Mouse (Mus musculus) heart, postnatal 10 days (tissue): ENCODE results near the gene Zdhhc6. TPM values are rescaled to one million over a fixed set of nuclear protein-coding genes. Genes with fewer than 3 reads are reported as not detected.

Source experiments
- DNase-seq, 2 experiments: peaks; one replicate each; pipeline ENCODE4 v3.0.0; 2021
- intact Hi-C: fragments of 180-260 bp; cut with DNase I; formaldehyde crosslinking; loops from one replicate; pipeline ENCODE4 v1.15.1; 2025
- total RNA-seq, 2 experiments: library from RNA; stranded (reverse); gene quantifications; 2 replicates each; pipeline ENCODE4 v1.2.3; 2021

The Zdhhc6 gene
- total RNA-seq, 2 experiments from 2014 or later, result 23.9 to 24.6 TPM

GRCm38 (mm10) chr19:55265269-55265668 is 50.6 kb downstream of the Zdhhc6 start:
- no peak for DNase-seq
- intact Hi-C loops, result no loop called here

GRCm38 (mm10) chr19:55260389-55261184 is 55.2 kb downstream of the Zdhhc6 start:
- DNase-seq, result no peak
- intact Hi-C loops, result no loop called here

- intact Hi-C loops, result no loop called here
- DNase-seq, result no peak
Observed at GRCm38 (mm10) chr19:55258514-55258913, 57.3 kb downstream of the Zdhhc6 start.

DNA sequence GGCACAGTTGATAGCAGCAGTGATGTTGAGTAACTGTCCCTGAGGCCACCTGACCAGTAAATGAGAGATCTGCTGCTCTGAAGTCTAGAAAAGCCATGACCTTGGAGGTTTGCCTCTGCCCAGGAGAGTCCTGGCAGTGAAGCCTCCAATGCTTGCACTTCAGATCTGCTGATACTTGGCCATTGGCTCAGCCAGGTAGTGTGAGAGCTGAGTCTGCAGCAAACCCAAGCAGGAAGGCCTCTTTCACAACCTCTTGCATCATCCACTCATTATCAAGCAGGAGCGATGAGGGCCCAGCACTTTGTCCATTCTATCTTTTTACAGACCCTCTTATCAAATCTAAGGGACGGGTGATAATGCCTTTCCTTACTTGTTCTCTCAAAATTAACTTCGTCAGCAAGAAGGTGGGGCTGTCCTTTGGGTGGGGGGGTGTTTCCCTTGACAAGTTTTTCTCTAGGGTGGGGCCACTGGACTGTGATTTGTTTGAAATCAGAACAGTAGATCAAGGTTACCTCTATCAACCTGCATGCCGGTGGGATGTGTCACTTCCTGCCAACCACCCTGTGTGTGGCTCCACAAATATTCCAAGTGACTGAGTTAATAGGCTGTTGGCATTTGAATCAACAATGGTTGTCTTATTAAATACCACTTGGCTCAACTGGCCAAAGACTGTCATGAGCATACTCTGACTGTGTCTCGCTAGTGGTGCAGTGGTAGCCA is 58.0 kb downstream of the Zdhhc6 start:
- intact Hi-C loops, result no loop called here
- DNase-seq, result no peak

GRCm38 (mm10) chr19:55256156-55256555 is 59.7 kb downstream of the Zdhhc6 start:
- intact Hi-C loops, result no loop called here
- DNase-seq, result no peak

DNA sequence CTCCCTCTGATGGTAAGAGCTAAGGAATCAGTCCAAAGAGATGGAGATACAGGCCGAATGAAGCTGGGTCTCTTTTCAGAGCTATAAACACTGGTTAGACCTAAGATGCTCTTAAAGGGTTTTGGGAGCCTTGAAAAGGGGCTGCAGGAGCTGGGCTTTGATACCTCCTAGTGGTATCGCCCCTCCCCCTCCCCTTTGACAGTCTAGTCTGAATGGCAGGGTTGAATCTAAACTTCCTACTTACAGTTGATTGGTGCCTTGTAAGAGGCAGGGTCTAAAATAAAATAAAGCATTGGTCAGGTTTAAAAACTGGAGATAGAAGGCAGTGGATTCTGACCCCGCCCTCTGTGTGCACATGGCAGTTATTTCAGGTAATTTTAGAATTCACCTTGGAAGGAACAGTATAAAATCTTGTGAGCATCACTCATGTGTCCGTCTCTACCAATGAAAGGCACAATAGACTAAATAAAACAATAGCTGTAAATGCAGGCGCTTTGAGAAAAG is 61.3 kb downstream of the Zdhhc6 start:
- intact Hi-C loops, result loop anchor here (2.0 kb wide), 1 partner anchor 36 kb away; no protein-coding TSS in a partner anchor

GRCm38 (mm10) chr19:55253570-55254441 is 62.0 kb downstream of the Zdhhc6 start:
- intact Hi-C loops, result loop anchor here (2.0 kb wide), 1 partner anchor 35 kb away; no protein-coding TSS in a partner anchor
- DNase-seq, result peak; percentile 77

More for the DNA sequence above, 61.3 kb downstream of the Zdhhc6 start:
- peak; percentile 24 to 36 for DNase-seq

GRCm38 (mm10) chr19:55253239-55253569 is 62.6 kb downstream of the Zdhhc6 start:
- intact Hi-C loops, result no loop called here
- no peak for DNase-seq

DNA sequence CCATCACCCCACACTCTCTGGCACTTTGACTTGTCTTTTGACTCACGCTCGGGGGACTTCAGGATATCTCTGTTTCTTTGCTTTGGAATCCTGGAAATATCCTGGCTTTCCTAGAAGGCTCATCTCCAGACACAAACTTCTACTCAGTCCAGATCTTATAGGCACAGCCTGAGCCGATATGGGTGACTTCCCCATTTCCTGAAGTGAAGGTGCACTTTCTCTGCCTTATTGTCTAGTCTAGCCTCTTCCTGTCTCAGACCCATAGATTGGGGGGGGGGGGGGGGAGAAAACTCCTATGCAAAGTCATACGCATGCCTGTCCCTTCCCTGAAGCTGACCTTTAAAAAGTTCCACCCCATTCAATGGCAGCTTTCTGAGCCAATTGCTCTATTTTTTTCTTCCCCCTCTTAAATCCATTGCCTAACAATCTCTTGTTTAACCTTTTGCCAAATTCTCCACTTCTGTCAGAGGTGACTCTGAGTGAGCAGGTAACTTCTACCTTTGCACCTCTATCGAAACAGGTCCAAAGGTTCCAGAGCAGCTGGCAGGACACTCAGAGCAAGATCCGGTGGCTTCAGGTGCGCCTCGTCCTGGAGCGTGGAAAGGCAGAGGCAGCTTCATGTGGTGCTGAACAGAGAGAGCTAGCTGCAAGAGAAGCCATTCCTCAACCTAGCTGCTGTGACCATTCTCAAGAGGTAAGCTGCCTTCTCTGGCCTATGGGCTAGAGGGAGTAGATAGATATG is 64.3 kb downstream of the Zdhhc6 start, which contains the start of gene Acsl5:
Gene Acsl5, plus strand, starts transcription at position 556 of the 742 bp plus-strand sequence.
- intact Hi-C loops, result no loop called here
- DNase-seq, result no peak

GRCm38 (mm10) chr19:55250451-55250850 is 65.4 kb downstream of the Zdhhc6 start:
- DNase-seq, result no peak
- intact Hi-C loops, result no loop called here

GRCm38 (mm10) chr19:55247991-55248520 is 67.8 kb downstream of the Zdhhc6 start:
- intact Hi-C loops, result no loop called here
- DNase-seq, result no peak

DNA sequence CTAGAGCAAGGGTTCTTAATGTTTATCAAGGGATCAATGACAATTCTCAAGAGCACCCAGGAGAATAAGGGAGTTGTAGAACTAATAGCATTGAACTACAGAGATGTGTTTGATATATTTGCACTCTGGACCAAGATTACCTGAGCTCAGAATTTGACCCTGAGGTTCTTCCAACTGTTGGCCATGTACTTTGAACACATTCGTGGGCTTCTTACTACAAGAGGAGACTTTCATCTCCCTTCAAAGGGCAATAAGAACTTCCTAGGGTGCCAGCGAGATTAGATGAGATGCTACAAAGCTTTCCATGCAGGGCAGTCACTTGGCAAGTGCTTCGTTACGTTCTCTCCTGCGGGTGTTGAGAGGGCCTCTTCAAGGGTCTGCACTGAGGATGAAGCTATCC is 68.3 kb downstream of the Zdhhc6 start:
- no peak for DNase-seq
- intact Hi-C loops, result no loop called here

- peak; percentile 85 to 89 for DNase-seq
- intact Hi-C loops, result no loop called here
Observed at GRCm38 (mm10) chr19:55244791-55245231, 71.0 kb downstream of the Zdhhc6 start.

DNA sequence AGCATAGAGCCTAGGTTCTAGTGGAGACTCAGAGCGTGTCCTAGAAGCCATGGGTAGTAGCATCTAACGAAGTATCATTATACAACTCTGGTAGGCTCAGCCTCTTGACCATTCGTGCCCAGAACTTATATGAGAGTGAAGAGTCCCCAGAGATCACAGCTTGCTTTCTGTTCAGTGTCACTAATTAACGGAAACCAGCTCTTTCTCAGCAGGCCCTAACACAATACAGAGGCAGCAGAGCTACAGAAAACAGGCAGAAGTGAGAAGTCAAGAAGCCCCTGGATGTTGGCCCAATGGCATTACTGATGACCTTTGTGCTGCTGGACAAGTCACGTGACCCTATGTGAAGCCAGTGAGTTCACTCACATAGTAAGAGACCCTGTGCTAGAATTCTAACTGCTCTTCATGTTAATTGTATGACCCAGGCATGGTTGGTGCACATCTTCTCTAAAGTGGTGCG is 74.6 kb downstream of the Zdhhc6 start, which contains the start of gene Gucy2g:
Gene Gucy2g, minus strand, starts transcription at position 51 of the 460 bp plus-strand sequence.
- no peak for DNase-seq
- intact Hi-C loops, result no loop called here

DNA sequence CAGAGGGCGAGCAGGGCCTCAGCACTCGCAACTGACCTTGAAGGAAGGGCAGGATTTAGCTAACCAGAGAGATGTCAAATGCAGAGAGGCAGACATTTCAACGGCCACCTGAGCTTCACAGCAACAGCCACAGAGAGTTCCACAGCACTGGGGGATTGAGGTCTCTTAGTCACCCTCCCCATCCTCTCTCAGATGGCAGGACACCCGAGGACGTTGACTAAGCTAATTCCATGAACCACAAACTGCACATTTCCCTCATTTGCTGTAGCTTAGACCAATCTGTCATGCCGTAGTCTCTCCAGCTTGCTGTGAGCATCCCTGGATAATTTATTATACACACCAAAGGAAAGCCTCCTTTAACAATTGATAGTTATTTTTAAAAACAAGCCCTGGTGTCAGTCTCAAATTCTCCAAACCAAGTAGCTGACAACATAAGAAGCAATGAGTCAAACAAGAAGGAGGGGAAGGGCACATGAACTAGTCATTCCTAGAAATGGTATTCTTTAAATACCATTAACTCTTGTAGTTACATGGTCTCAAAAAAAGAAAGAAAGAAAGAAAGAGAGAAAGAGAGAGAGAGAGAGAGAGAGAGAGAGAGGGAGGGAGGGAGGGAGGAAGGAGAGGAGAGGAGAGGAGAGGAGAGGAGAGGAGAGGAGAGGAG is 75.9 kb downstream of the Zdhhc6 start:
- DNase-seq, result no peak
- intact Hi-C loops, result no loop called here

DNA sequence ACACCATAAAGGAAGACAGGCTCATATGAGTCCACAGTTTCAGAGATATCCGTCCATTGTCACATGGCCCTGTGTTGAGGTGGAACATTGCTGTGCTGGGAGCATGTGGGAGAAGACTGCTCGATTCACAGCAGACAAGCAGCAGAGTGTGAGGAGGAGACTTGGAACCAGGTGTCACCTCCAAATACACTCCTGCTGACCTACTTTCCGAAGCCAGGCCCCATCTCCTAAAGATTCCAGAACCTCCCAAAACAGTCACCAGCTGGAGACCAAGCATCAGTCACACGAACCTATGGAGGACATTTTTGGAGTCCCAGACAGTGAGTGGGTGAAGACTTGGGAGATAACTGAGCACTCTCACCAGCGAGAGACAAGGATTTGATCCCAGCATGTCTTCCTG is 79.3 kb downstream of the Zdhhc6 start:
- intact Hi-C loops, result no loop called here
- no peak for DNase-seq

GRCm38 (mm10) chr19:55236026-55236425 is 79.8 kb downstream of the Zdhhc6 start:
- intact Hi-C loops, result no loop called here

DNA sequence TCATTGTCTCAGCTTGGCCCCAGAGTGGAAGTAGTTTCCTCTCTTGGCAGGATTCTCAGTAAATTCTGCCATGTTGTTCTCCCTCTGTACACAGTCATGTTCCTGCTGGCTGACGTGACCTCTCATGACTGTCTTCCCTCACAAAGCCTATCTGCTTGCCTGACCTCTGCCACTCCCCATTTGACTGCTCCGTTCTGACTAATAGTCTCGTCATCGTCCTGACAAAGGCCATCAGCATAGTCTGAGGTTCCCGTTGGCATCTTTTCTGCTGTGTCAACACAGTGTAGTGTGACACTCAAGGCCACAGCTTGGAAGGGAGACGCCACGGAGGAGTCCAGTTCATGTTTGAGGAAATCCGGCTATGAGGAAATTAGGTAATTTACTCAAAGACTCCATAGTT is 83.7 kb downstream of the Zdhhc6 start:
- intact Hi-C loops, result no loop called here
- peak; percentile 61 to 63 for DNase-seq

More at GRCm38 (mm10) chr19:55236026-55236425, 79.8 kb downstream of the Zdhhc6 start:
- no peak for DNase-seq

DNA sequence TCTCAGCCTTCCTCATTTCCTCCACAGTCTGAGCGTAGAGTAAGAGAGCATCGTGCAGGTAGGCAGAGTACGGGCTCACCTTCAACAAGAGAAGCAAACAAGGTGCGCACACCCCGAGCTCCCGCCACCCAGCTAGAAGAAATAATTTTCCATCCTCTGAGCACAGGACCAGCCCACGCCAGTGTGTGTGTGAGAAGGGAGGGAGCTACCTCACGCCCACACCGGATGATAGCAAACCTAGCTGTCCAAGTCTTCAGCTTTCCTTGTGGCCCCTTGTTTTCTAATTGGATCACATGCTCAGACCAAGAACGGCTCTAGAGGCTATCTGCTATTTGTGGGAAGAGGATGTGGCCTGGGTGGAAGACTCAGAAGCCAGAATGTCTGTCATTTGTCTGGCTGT is 84.8 kb downstream of the Zdhhc6 start:
- no peak for DNase-seq
- intact Hi-C loops, result no loop called here
